Mouse (Mus musculus): Measurements from ENCODE around the gene Mad1l1. TPM values are rescaled to one million over a fixed set of nuclear protein-coding genes. Genes with fewer than 3 reads are reported as not detected.
A peak's percentile ranks its signal among the peaks of the same experiment; 100 is the strongest.
"Not testable (repeated sequence)": the region's sequence is repeated elsewhere in the genome, so short reads cannot be mapped to it uniquely, and the experiment has no call there.

Mad1l1 gene
- total RNA-seq, 2 experiments from 2014 or later, result 4.8 to 22.4 TPM

GRCm38 (mm10) chr5:140034300-140035024 is 286.9 kb downstream of the Mad1l1 start:
- ATAC-seq (replicated peaks; ENCODE audit: low FRiP score, poor library complexity, severe bottlenecking), result peak; percentile 82

GRCm38 (mm10) chr5:140026366-140026765 is 295.0 kb downstream of the Mad1l1 start:
- ATAC-seq (replicated peaks; ENCODE audit: low FRiP score, poor library complexity, severe bottlenecking), result no peak

GRCm38 (mm10) chr5:140025301-140025700 is 296.1 kb downstream of the Mad1l1 start:
- ATAC-seq (replicated peaks; ENCODE audit: low FRiP score, poor library complexity, severe bottlenecking), result no peak

- ATAC-seq (replicated peaks; ENCODE audit: low FRiP score, poor library complexity, severe bottlenecking), result peak; percentile 92
Measured at GRCm38 (mm10) chr5:140023941-140024500, 297.3 kb downstream of the Mad1l1 start.

- ATAC-seq (replicated peaks; ENCODE audit: low FRiP score, poor library complexity, severe bottlenecking), result no peak
Measured at GRCm38 (mm10) chr5:140022861-140023260, 298.5 kb downstream of the Mad1l1 start.

GRCm38 (mm10) chr5:140021755-140022154 is 299.6 kb downstream of the Mad1l1 start:
- no peak for ATAC-seq (replicated peaks; ENCODE audit: low FRiP score, poor library complexity, severe bottlenecking)

- ATAC-seq (replicated peaks; ENCODE audit: low FRiP score, poor library complexity, severe bottlenecking), result no peak
Measured at GRCm38 (mm10) chr5:140019616-140020015, 301.7 kb downstream of the Mad1l1 start.

- no peak for ATAC-seq (replicated peaks; ENCODE audit: low FRiP score, poor library complexity, severe bottlenecking)
Measured at GRCm38 (mm10) chr5:140018780-140019179, 302.6 kb downstream of the Mad1l1 start.

GRCm38 (mm10) chr5:140016896-140017295 is 304.5 kb downstream of the Mad1l1 start:
- no peak for ATAC-seq (replicated peaks; ENCODE audit: low FRiP score, poor library complexity, severe bottlenecking)

GRCm38 (mm10) chr5:140013652-140014051 is 307.7 kb downstream of the Mad1l1 start:
- ATAC-seq (replicated peaks; ENCODE audit: low FRiP score, poor library complexity, severe bottlenecking), result no peak

- peak; percentile 82 for ATAC-seq (replicated peaks; ENCODE audit: low FRiP score, poor library complexity, severe bottlenecking)
Measured at GRCm38 (mm10) chr5:140012286-140012967, 308.9 kb downstream of the Mad1l1 start.

- ATAC-seq (replicated peaks; ENCODE audit: low FRiP score, poor library complexity, severe bottlenecking), result no peak
Measured at GRCm38 (mm10) chr5:140010405-140010804, 310.9 kb downstream of the Mad1l1 start.

GRCm38 (mm10) chr5:140009083-140009655 is 312.2 kb downstream of the Mad1l1 start:
- ATAC-seq (replicated peaks; ENCODE audit: low FRiP score, poor library complexity, severe bottlenecking), result no peak

GRCm38 (mm10) chr5:140008523-140008806 is 312.9 kb downstream of the Mad1l1 start:
- ATAC-seq (replicated peaks; ENCODE audit: low FRiP score, poor library complexity, severe bottlenecking), result no peak

- ATAC-seq (replicated peaks; ENCODE audit: low FRiP score, poor library complexity, severe bottlenecking), result no peak
Measured at GRCm38 (mm10) chr5:140007656-140008522, 313.5 kb downstream of the Mad1l1 start.

- ATAC-seq (replicated peaks; ENCODE audit: low FRiP score, poor library complexity, severe bottlenecking), result no peak
Measured at GRCm38 (mm10) chr5:140006861-140007260, 314.5 kb downstream of the Mad1l1 start.

- no peak for ATAC-seq (replicated peaks; ENCODE audit: low FRiP score, poor library complexity, severe bottlenecking)
Measured at GRCm38 (mm10) chr5:140002541-140002940, 318.8 kb downstream of the Mad1l1 start.

GRCm38 (mm10) chr5:139998916-139999315 is 322.4 kb downstream of the Mad1l1 start:
- no peak for ATAC-seq (replicated peaks; ENCODE audit: low FRiP score, poor library complexity, severe bottlenecking)

- ATAC-seq (replicated peaks; ENCODE audit: low FRiP score, poor library complexity, severe bottlenecking), result not testable (repeated sequence)
Measured at GRCm38 (mm10) chr5:139998321-139998720, 323.0 kb downstream of the Mad1l1 start.

- no peak for ATAC-seq (replicated peaks; ENCODE audit: low FRiP score, poor library complexity, severe bottlenecking)
Measured at GRCm38 (mm10) chr5:139991531-139991930, 329.8 kb downstream of the Mad1l1 start.
